Mouse (Mus musculus): ENCODE measurements around the gene Atg4c.

Atg4c gene

DNA sequence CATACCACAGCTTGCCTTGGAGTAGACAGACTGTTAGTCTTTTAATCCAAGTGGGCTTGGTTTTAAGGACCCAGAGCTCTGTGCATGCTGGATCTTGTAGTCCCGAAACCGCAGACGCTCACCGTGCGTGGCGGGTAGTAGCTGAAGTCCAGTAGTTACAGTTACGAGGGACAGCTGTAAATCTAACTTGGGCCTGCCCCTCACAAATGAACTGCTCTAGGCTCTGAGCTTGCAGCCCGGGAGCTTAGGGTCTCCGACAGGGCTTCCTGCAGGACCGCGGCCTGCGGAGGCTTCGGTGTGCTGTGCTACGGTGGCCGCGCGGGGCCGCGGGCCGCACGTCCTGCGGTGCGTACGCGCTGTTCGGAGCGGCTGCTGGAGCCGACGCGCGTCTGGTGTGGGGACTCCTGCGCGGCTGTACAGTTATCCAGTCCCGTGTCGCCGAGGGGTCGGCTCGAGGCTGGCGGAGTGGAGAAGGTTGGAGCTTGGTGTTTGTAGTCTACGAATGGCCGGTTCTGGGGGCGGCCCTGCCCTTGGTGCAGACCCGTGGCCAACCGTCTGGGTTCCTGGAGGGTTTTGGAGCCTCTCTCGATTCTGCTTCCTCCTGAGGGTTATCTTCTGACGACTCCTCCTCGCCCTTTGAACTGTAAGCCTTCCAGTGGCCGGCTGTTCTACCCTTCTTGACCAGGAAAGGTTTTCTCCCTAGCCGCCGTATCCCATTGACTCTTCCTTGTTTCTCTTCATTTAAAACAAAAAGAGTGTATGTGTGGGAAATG lies at the start of gene Atg4c:
TSS of gene Atg4c (plus strand) at position 125 of the 773 bp plus-strand sequence.
- DNase-seq (ENCODE audit: low spot score) = peak; percentile 80

DNA sequence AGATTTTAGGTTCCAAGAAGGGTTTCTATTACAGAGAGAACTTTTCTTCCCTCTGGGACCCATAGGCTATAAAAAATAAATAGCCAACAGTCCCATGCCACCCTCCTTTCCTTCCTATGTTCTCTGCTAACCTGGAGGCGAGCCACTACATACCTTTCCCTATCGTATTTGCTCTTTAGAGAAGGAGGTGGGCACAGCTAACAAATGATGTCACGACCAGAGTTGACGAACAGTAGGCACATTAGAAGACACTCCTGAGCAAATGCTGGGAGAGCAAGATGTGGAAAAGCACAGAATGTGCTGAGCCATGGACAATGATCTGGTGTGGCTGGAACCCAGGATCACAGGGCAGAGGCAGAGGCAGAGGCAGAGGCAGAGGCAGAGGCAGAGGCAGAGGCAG lies 42.3 kb upstream of the Atg4c start:
- DNase-seq (ENCODE audit: low spot score) = no peak

DNA sequence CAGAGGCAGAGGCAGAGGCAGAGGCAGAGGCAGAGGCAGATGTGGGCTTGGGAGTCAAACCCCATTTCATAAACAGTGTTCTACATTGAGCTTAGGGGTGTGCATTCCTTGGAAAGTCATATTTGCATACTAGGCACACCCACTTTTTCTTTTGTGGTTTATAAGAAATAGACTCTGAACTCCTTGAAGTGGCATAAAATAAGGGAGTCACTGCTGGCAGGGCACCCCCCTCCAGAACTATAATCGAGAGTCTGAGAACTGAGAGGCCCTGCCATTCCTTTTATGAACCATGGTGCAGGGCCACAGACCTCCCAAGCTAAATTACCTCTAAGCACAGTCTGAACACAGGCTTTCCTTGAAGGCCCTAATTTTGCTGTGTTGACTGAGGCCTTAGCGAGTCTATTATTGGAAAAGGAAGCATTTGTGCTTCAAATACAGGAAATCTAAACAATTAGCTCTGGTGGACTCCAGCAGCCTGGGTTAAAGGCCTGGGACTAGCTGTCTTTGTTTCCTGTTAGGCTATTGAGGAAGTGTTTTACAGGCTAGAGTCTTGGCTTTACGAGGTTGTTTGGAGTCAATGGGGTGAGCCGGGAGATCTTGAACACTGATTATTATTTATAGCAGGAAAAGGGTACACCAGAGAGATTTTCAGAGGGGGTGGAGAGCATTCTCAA lies 41.7 kb upstream of the Atg4c start:
- no peak for DNase-seq (ENCODE audit: low spot score)

DNA sequence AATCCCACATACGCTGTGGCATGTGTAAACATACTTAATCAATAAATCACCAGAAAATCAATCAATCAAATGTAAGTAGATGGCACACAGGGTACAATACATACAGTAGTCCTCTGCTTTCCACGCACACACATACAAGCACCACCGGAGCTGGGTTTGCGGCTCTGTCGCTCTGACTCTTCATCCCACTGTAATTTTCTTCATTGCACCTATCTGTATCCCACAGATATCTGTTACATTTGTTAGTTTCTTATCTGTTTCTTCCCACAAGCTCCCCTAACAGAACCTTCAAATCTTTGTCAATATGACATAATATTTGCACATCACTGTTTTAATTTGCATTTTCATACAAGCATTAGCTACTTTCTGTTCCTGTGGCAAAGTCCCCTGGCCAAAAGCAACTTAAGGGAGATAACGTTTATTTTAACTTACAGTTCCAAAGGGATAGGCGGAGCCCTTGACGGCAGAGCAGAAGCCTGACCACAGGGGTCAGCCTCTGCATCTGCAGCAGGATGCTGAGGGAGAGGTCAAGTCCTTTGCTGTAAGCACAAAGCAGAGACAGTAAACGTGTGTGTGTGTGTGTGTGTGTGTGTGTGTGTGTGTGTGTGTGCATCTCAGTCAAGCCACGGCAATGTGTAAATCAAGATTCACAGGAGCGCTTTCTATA lies 37.0 kb upstream of the Atg4c start:
- no peak for DNase-seq (ENCODE audit: low spot score)

DNA sequence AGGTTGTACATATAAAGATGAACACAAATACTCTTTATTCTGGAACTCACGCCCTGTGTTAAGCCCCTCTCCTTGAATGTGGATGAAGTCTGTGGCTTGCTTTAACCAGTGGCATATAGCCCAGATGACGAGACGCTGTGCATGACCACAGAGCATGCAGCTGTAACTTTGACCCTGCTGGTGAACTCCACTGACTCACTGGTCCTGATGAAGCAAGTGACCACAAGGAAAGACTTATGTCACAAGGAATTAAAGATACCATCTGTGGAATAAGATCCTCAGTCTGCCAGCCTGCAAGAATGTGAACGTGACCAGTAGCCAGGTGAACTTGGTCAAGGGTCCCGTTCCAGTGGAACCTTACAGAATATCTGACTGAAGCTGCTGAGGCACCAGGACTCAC lies 35.2 kb upstream of the Atg4c start:
- DNase-seq (ENCODE audit: low spot score) = no peak

DNA sequence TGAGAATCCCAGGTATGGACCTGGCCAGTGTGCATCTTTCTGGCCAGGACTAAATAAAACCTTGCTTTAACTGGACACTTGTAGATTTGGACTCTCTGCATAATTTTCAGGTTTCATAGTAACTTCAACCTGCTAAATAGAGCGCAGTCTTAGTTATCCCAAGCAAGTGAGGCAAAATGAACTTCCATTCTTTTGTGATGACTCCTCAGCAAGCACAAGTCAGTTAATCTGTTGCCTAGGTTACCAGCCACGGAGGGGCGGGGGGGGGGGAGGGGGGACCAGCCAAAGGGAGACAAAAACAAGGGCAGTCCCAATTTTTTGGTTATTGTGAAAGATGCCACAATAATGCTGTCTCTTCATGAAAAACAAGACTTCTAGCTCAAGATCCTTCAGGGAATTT lies 33.3 kb upstream of the Atg4c start:
- no peak for DNase-seq (ENCODE audit: low spot score)

DNA sequence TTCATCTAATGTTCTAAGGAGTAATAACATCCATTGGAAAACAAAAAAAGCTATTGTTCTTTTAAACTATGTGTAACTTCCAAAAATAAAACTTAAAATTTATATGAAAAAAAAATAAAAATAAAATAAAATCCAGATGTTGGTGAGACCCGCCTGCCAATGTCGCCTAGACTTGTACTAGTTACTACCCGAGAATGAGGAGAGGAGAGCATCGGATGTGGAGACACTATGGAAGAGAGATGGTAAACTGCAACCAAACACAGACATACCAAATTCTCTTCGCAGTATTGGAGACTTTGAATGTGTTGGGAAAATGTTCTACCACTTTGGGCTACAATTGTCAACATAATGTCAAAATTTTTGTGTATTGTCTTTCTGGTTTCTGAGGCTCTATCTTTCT lies 32.8 kb upstream of the Atg4c start:
- DNase-seq (ENCODE audit: low spot score) = no peak

DNA sequence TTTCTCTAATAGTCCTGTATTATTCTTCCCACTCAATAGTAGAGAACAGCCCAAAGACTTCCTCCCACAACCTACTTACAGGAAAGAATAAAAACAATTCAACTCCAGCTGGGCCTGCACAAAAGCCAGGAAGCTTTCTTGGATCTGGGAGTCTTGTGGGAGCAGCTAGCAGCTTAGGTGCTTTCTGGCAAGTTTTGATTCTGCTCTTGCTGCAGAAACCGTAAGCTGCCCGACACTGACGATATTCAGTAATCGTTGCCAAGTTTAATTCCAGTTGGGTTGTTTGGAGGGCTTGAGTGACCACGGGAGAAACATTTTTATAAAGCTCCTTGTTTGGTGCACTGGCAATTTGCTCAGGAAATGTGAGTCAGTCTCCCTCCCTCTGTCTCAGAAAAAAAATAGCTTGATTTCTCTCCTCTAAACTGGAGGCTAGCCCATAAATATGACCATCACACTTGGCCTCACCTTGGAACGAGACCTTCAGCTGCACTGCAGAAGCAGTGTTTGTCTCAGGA lies 32.2 kb upstream of the Atg4c start:
- no peak for DNase-seq (ENCODE audit: low spot score)

DNA sequence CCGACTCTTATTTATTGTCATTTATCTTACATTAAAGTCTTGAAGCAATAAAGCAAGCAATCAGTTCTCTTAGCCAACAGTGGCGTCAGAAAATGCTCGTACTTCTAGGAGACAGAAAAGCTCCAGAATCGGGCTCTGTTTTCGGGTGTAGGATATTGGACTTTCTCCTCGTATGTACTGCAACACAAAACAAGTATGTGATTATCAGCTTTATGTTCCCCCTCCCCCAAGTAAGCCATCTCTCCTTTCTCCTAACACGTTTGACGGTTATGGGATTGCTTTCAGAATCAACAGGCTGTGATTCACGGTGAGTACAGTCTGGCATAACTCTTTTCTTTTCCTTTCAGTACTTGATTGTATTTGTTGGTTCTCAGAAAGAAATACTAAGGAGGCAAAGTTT lies 30.7 kb upstream of the Atg4c start:
- DNase-seq (ENCODE audit: low spot score) = no peak

DNA sequence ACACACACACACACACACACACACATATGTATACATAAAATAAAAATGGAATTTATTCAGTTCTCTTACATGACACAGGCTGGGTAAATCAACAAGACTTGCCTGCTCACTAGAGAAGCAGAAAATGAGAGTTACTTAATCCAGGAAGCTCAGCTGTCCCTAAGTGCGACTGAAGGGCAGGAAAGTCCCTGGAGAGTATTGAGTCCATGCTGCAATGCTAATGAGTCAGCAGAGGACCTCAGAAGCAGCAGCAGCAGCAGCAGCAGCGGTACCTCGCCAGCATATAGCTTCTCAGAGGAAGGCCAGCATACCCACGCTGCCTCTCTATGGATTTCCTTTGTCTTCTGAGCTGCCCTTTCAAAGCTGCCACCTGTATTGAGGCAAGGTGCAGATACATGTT lies 30.2 kb upstream of the Atg4c start:
- DNase-seq (ENCODE audit: low spot score) = no peak

DNA sequence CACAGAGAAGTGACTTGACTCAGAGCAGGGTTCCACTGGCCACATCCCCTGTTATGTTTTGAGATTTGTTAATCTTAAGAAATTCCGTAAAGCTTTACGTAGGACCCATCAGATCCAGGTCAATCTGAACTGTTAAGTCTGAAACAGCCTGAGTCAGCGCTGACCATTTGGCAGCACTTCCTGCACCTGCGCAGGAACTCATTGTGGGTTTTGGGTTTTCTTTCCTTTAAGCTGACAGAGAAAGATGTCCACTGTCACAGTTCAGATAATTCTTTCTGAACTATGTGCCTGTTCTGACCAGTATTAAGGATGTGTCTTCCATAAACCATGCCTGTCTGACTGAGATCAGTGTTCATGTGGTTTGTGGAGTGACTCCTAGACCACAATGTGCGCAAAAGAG lies 24.9 kb upstream of the Atg4c start:
- DNase-seq (ENCODE audit: low spot score) = no peak

DNA sequence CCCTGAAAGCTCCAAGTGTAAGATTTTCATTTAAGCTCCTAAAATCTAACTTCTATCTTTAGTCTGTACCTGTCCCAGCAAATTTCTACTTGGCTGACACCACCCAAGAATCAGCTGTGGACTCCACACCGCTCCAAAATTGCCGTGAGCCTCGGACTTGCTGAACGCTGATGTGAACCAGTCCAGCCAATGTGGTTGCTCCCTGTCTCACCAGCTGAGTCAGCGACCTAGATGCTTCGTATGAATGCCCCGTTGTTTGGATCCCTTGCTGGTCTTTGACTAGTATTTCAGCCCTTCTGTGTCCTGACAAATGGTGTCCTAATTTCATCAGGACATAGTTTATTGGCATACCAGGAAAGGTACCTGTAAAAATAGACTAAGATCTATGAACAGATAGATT lies 19.5 kb upstream of the Atg4c start:
- no peak for DNase-seq (ENCODE audit: low spot score)

DNA sequence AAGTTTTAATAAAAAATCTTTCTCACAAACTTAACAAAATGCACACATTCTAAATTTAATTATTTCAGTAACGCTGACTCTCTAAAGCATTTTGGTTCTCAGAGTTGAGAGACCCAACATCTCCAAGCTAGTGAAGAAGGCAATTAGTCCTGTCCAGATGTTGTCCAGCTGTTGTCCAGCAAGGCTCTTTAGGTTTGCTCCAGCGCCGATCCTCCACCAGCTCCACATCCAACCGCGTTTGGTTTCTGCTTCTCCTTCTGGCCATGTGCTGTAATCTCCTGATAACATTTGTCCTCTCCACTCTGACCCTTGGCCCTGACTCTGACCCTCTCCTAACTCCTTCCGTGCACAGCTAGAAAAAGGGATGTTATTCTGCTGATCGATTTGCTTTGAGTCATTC lies 16.9 kb upstream of the Atg4c start:
- DNase-seq (ENCODE audit: low spot score) = no peak

DNA sequence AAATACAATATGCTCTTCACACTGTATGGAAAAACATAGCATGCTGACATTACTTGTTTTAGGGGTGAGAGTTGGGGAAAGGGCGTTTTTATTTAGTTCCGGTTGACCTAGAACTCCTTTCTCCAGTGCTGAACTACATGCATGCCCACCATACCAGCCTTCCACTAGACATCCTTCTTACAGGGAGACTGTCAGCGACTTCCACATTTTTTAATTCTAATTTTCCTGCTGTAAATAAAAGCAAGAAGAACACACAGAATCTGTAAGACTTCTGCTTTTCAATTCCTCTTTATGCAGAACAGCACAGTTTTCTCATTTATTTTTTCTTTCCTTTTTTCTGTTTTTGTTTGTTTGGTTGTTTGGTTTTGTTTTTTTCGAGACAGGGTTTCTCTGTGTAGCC lies 16.5 kb upstream of the Atg4c start:
- DNase-seq (ENCODE audit: low spot score) = no peak

DNA sequence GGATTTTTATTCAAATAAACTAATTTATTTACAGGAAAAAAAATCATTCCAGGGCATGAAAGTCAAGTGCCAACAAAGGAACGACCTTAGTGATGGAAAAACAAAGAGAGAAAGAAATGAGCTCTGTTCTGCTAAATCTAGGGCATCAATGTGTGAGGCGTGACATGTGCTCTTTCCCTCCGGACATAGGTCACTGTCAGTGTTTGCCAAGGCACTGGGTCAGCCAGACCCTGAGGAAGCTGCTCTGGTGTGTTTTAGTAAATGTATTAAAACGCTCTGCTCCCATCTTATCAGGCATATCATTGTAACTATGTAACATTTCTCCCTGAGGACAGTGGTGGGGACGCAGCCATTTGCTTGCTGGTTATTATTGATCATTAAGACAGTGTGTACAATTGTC lies 14.9 kb upstream of the Atg4c start:
- DNase-seq (ENCODE audit: low spot score) = no peak

DNA sequence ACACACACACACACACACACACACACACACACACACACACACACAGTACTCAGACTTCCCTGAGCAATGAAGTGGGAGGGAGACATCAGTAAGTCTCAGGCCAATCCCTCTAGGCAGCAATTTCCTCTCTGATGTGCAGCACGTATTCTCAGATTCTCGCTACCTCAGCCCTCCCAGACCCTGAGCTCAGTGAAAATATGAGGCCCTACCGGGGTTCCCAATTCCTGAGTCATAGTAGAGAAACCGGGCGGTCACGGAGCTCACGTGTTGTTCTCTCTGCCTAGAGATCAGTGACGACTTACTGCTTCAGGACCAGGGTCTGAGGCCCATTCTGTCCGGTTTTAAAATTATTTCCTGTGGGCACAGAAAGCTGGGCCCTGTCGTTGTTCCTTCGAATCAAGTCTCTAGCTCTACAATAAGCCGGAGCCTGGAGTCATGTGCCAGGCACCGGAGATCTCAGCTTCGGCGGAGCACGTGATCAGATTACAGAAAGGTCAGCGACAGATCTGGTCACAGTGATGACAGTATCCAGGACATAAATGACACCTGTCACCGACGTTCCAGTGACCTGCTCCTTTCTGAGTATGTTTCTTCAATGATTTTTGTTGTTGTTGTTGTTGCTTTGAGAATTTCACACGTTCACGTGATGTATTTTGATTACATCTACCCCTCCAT lies 14.2 kb upstream of the Atg4c start:
- no peak for DNase-seq (ENCODE audit: low spot score)

DNA sequence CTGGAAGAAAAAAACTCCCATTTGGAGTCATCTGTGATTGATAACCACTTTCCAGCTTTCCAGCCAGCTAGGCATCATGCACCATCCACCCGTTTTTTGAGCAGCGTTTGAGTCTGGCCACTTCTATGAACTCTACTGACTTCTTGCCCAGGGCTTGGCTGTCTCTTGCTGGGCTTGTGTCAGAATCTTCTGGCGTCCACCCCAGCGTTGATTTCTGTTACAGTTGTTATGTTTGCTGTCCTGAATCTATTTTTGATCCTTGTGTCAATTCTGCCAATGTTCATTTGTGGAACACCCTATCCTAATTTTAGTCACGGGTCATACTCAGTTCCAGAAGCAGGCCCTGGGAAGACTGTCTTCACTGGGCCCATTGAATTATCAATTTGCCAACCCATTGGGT lies 12.8 kb upstream of the Atg4c start:
- DNase-seq (ENCODE audit: low spot score) = no peak

DNA sequence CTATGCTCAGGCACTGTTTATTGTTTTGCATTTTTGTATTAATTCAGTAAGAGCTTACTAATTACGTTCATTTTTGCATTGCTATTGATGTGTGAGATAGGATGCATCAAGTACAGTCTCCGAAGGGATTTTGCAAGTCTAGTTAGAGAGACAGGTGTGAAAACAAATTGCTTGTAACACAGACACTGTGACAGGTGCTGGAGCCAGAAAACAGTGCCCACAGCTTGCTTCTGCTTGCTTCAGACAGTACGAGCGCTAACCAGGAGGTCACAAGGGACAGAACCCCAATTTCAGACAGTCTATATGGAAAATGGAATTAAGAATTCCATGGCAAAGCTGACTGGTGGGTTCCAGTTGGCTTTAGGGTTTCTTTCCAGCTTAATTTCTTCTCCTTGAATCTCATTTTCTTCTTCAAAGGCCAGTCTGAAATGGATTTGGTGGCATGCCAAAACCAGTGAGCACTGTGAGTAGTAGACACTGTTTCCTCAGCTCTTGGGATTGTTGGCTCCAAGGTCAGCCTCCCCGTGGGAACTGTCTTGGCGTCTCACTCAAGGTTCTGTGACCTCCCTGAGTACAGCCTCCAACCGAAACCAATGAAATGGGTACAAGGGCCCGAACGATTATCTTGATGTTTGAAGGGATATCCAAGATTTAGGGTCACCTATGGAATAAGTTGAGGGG lies 11.9 kb upstream of the Atg4c start:
- DNase-seq (ENCODE audit: low spot score) = no peak

DNA sequence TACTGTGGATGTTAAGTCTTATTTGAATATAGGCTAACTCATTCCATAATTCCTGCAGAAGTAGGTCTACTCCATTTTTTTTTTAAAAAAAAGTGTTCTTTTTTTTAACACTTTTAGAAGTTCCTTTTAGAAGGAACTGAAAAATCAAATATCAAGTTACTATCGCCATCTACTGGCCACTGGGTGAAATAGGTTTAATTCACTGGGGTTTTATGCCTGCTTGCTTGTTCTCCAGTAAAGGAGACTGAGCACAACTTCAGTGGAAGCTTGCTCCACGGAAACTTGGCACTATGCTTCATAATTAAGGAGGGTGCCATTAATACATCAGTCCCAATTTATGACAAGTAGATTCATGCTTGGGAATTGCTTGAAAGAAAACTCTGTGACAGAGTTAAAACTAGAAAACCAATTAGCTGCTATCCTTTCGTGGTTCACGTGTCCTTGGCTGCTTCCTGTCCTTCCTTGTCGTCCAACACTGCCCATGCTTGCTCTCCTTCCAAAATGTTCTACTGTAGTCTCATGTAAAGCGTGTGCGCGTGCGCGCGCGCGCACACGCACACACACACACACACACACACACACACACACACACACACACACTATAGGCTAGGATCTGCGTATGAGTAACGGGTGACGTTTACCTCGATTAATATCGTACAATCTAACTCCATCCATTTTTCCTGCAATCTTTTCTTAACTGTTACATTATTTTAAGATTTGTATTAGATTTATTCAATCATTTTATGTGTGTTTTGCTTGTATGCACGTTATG lies 10.9 kb upstream of the Atg4c start:
- no peak for DNase-seq (ENCODE audit: low spot score)

DNA sequence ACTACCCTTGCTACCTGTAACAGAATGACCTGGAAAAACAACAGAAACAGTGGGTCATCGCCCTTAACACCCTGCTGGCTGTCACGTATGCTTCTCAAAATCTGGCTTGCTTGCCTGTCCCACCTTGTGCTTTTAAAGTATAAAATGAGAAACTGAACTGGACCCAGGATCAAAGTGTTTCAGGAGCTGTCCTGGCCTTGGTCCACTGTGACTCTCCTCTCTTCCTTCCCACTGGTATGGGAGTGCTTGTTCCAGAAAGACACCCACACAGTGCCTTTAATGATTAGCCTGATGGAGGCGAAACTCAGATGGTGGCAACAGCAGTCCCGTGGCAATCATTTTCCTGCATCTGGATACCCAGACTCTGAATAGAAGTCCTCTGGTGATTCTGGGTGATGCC lies 9.1 kb upstream of the Atg4c start:
- DNase-seq (ENCODE audit: low spot score) = no peak

DNA sequence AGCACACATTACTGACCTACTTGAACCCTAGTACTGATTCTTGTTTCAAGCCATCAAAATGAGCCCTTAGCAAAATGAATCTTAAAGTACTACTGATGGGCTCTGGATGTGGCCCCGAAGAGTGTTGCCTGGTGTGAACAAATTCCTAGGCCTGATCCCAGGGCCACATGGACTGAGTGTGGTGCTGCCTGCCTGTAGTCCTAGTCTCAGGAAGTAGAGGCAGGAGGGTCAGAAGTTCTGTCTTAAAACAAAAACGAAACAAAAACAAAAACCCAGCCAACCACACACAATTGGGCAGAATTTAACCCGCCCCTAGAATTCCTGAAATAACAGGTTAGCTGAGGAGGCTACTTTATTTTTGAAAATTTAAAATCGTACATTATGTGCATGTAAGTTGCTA lies 8.4 kb upstream of the Atg4c start:
- DNase-seq (ENCODE audit: low spot score) = no peak

All from layer of hippocampus, adult 9-10 months (tissue).